Mouse (Mus musculus) cerebellum, adult 2 months (tissue): ENCODE measurements at regions not wholly inside any gene's neighbourhood (a gene's known extent, or its start where the extent isn't known, plus 50 kb on each side); places are given as distances from the start of the nearest gene placed in this dataset.

Experiments used
- CTCF ChIP-seq: fragments of 200-500 bp; IDR thresholded peaks from 2 replicates; pipeline ENCODE4 v1.5.1; 2011; ENCODE audit warnings: low read depth, mild to moderate bottlenecking, control low read depth, low read length, moderate library complexity, borderline replicate concordance; ENCODE audit not compliant: insufficient read depth
- POLR2A ChIP-seq: fragments of 200-500 bp; IDR thresholded peaks from 2 replicates; pipeline ENCODE4 v1.6.1; 2011; ENCODE audit warnings: low read length, control low read depth, borderline replicate concordance; ENCODE audit not compliant: insufficient read depth

DNA sequence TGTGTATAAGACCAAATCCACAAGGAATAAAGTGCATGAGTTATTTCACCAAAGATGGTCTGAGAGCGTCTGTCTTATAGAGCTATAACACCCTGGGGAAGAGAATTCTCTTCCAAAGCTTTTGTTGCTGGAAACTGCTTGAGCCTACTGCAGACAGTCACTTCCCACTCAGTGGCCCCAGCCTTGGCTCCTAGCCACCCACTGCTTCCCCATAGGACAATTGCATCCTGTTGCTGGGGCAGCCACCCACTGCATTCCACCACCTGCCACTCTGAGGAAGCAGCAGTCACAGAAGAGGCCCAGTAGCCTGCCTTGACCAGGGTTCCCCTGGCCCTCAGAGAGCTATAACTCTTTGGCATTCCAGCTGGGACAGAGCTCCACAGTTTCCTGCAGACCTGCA lies 409.3 kb downstream of the Tox3 start:
- no peak for TF ChIP-seq CTCF
- TF ChIP-seq POLR2A = no peak
